Mouse (Mus musculus): ENCODE data around the gene Dpy19l2. TPM values are rescaled to one million over a fixed set of nuclear protein-coding genes. Genes with fewer than 3 reads are reported as not detected.

Dpy19l2 gene
- polyA plus RNA-seq (2014; fragmentation: Illumina TruSeq; extraction: RNeasy Lipid Tissue Mini Kit (QIAGEN cat#74804); ENCODE audit: low read depth, low replicate concordance), result 0.29 TPM

GRCm38 (mm10) chr9:24695700-24696404, at the start of gene Dpy19l2:
Gene Dpy19l2 (minus strand): TSS chr9:24696293.

GRCm38 (mm10) chr9:24624896-24625295, 71.2 kb downstream of the Dpy19l2 start, which contains the start of gene Cypt4:
Gene Cypt4 (plus strand): TSS chr9:24625196.

Other genes starting within 250 kb of the Dpy19l2 start
- 95.2 TPM for gene Dpy19l1, start 193.2 kb downstream of the Dpy19l2 start, polyA plus RNA-seq (2014; fragmentation: Illumina TruSeq; extraction: RNeasy Lipid Tissue Mini Kit (QIAGEN cat#74804); ENCODE audit: low read depth, low replicate concordance)
- not detected for gene Cypt4, start 71.1 kb downstream of the Dpy19l2 start, polyA plus RNA-seq (2014; fragmentation: Illumina TruSeq; extraction: RNeasy Lipid Tissue Mini Kit (QIAGEN cat#74804); ENCODE audit: low read depth, low replicate concordance)
- gene Tbx20, start 78.0 kb upstream of the Dpy19l2 start, polyA plus RNA-seq (2014; fragmentation: Illumina TruSeq; extraction: RNeasy Lipid Tissue Mini Kit (QIAGEN cat#74804); ENCODE audit: low read depth, low replicate concordance), result 23.7 TPM